Mouse (Mus musculus) thymus, adult 2 months (tissue): ENCODE data around the gene Atf1.

ENCODE experiments used
- CTCF ChIP-seq: fragments of 200-500 bp; IDR thresholded peaks from 2 replicates; pipeline ENCODE4 v1.5.1; 2012; ENCODE audit warnings: mild to moderate bottlenecking, control low read depth, low read length, moderate library complexity, borderline replicate concordance; ENCODE audit not compliant: control insufficient read depth, poor library complexity, insufficient read depth; ENCODE audit errors: extremely low read depth
- POLR2A ChIP-seq: fragments of 200-500 bp; IDR thresholded peaks from 2 replicates; pipeline ENCODE4 v1.6.1; 2012; ENCODE audit warnings: mild to moderate bottlenecking, low read length, control low read depth, moderate library complexity; ENCODE audit not compliant: control insufficient read depth, poor library complexity, insufficient read depth; ENCODE audit errors: extremely low read depth

GRCm38 (mm10) chr15:100277586-100277985 is 50.0 kb downstream of the Atf1 start:
- TF ChIP-seq POLR2A (no peak), CTCF (no peak)
